Mouse (Mus musculus): ENCODE results near the gene St6galnac3.

GRCm38 (mm10) chr3:153509029-153509428, 215.9 kb downstream of the St6galnac3 start:
- no peak for TF ChIP-seq CTCF (IDR thresholded peaks at IDR 0.05; ENCODE audit: low read depth)
- no peak for TF ChIP-seq EP300 (optimal IDR thresholded peaks at IDR 0.05)
